Mouse (Mus musculus) urinary bladder, postnatal 10 days (tissue): Measurements from ENCODE around the gene Hoxa3.

Experiments
- DNase-seq: peaks from one replicate; pipeline ENCODE4 v3.0.0; 2022; ENCODE audit warnings: low spot score

The Hoxa3 gene

GRCm38 (mm10) chr6:52167176-52167575 lies 46.0 kb downstream of the Hoxa3 start:
- DNase-seq = no peak

GRCm38 (mm10) chr6:52166431-52167077 lies 46.6 kb downstream of the Hoxa3 start:
- no peak for DNase-seq

- DNase-seq = no peak
These were observed 47.4 kb downstream of the Hoxa3 start for GRCm38 (mm10) chr6:52165441-52166370.

GRCm38 (mm10) chr6:52164626-52165440 lies 48.3 kb downstream of the Hoxa3 start, which contains the start of gene Hoxa2:
Hoxa2 (minus strand) TSS chr6:52164831.
- DNase-seq = no peak

- no peak for DNase-seq
These were observed 49.0 kb downstream of the Hoxa3 start for GRCm38 (mm10) chr6:52164051-52164625.

- no peak for DNase-seq
These were observed 49.6 kb downstream of the Hoxa3 start for GRCm38 (mm10) chr6:52163366-52164031.

- no peak for DNase-seq
These were observed 50.3 kb downstream of the Hoxa3 start for GRCm38 (mm10) chr6:52162611-52163365.

- DNase-seq = no peak
These were observed 51.1 kb downstream of the Hoxa3 start for GRCm38 (mm10) chr6:52162093-52162380.

GRCm38 (mm10) chr6:52161336-52162092 lies 51.6 kb downstream of the Hoxa3 start:
- DNase-seq = no peak

- no peak for DNase-seq
These were observed 52.4 kb downstream of the Hoxa3 start for GRCm38 (mm10) chr6:52160511-52161335.

GRCm38 (mm10) chr6:52159979-52160378 lies 53.2 kb downstream of the Hoxa3 start:
- DNase-seq = no peak

GRCm38 (mm10) chr6:52159164-52159761 lies 53.9 kb downstream of the Hoxa3 start:
- DNase-seq = no peak

- DNase-seq = no peak
These were observed 54.7 kb downstream of the Hoxa3 start, which contains the start of gene Hoxa1 for GRCm38 (mm10) chr6:52158276-52159051. Hoxa1 (minus strand) TSS chr6:52158317.

- DNase-seq = no peak
These were observed 55.5 kb downstream of the Hoxa3 start for GRCm38 (mm10) chr6:52157466-52158275.

- DNase-seq = no peak
These were observed 56.5 kb downstream of the Hoxa3 start for GRCm38 (mm10) chr6:52156551-52157200.

- DNase-seq = no peak
These were observed 57.7 kb downstream of the Hoxa3 start for GRCm38 (mm10) chr6:52155471-52155870.
